Mouse (Mus musculus): ENCODE results near the gene 4931428F04Rik. TPM values are rescaled to one million over a fixed set of nuclear protein-coding genes. Genes with fewer than 3 reads are reported as not detected.

4931428F04Rik gene
- 1 to 10 TPM; 1.1 to 1.6 (median 1.5) TPM for total RNA-seq (2022)

- no peak for DNase-seq (ENCODE audit: low spot score)
Measured at GRCm38 (mm10) chr8:105289805-105290460, at the start of gene 4931428F04Rik. TSS of gene 4931428F04Rik (minus strand) at chr8:105289864.

GRCm38 (mm10) chr8:105338992-105339391 lies 49.3 kb upstream of the 4931428F04Rik start:
- no peak for DNase-seq (ENCODE audit: low spot score)

- DNase-seq (ENCODE audit: low spot score) = no peak
Measured at GRCm38 (mm10) chr8:105336373-105337130, 46.9 kb upstream of the 4931428F04Rik start.

- DNase-seq (ENCODE audit: low spot score) = no peak
Measured at GRCm38 (mm10) chr8:105332523-105332922, 42.9 kb upstream of the 4931428F04Rik start.

GRCm38 (mm10) chr8:105331931-105332330 lies 42.3 kb upstream of the 4931428F04Rik start:
- no peak for DNase-seq (ENCODE audit: low spot score)

- DNase-seq (ENCODE audit: low spot score) = no peak
Measured at GRCm38 (mm10) chr8:105331469-105331868, 41.8 kb upstream of the 4931428F04Rik start.

- no peak for DNase-seq (ENCODE audit: low spot score)
Measured at GRCm38 (mm10) chr8:105330325-105330724, 40.7 kb upstream of the 4931428F04Rik start.

GRCm38 (mm10) chr8:105326968-105327367 lies 37.3 kb upstream of the 4931428F04Rik start:
- no peak for DNase-seq (ENCODE audit: low spot score)

- DNase-seq (ENCODE audit: low spot score) = peak; percentile 97
Measured at GRCm38 (mm10) chr8:105326141-105326672, 36.5 kb upstream of the 4931428F04Rik start, which contains the start of the genes Lrrc29 and Tmem208. TSS of gene Lrrc29 (minus strand) at chr8:105326278. TSS of gene Tmem208 (plus strand) at chr8:105326354.

GRCm38 (mm10) chr8:105325641-105326093 lies 36.0 kb upstream of the 4931428F04Rik start:
- DNase-seq (ENCODE audit: low spot score) = no peak

GRCm38 (mm10) chr8:105323183-105323582 lies 33.5 kb upstream of the 4931428F04Rik start:
- no peak for DNase-seq (ENCODE audit: low spot score)

- no peak for DNase-seq (ENCODE audit: low spot score)
Measured at GRCm38 (mm10) chr8:105318662-105319190, 29.1 kb upstream of the 4931428F04Rik start.

GRCm38 (mm10) chr8:105317941-105318340 lies 28.3 kb upstream of the 4931428F04Rik start:
- no peak for DNase-seq (ENCODE audit: low spot score)

- DNase-seq (ENCODE audit: low spot score) = no peak
Measured at GRCm38 (mm10) chr8:105315073-105315769, 25.6 kb upstream of the 4931428F04Rik start.

- DNase-seq (ENCODE audit: low spot score) = no peak
Measured at GRCm38 (mm10) chr8:105313622-105314402, 24.1 kb upstream of the 4931428F04Rik start.

- DNase-seq (ENCODE audit: low spot score) = no peak
Measured at GRCm38 (mm10) chr8:105312891-105313481, 23.3 kb upstream of the 4931428F04Rik start.

GRCm38 (mm10) chr8:105311718-105312117 lies 22.1 kb upstream of the 4931428F04Rik start:
- DNase-seq (ENCODE audit: low spot score) = no peak

GRCm38 (mm10) chr8:105310118-105310517 lies 20.5 kb upstream of the 4931428F04Rik start:
- DNase-seq (ENCODE audit: low spot score) = no peak

GRCm38 (mm10) chr8:105309142-105309847 lies 19.6 kb upstream of the 4931428F04Rik start:
- no peak for DNase-seq (ENCODE audit: low spot score)

GRCm38 (mm10) chr8:105308428-105308827 lies 18.8 kb upstream of the 4931428F04Rik start:
- no peak for DNase-seq (ENCODE audit: low spot score)

All from heart, adult 8-10 months (tissue).